Mouse (Mus musculus) liver, embryonic 14.5 days (tissue): ENCODE results near the gene Dis3l2.

Experiments
- CTCF ChIP-seq: IDR thresholded peaks from 2 replicates; pipeline ENCODE4 v1.5.1; 2016; ENCODE audit warnings: antibody characterized with exemption, low read depth, control low read depth
- EP300 ChIP-seq: IDR thresholded peaks from 2 replicates; pipeline ENCODE4 v1.6.1; 2016; ENCODE audit warnings: antibody characterized with exemption, low read depth

DNA sequence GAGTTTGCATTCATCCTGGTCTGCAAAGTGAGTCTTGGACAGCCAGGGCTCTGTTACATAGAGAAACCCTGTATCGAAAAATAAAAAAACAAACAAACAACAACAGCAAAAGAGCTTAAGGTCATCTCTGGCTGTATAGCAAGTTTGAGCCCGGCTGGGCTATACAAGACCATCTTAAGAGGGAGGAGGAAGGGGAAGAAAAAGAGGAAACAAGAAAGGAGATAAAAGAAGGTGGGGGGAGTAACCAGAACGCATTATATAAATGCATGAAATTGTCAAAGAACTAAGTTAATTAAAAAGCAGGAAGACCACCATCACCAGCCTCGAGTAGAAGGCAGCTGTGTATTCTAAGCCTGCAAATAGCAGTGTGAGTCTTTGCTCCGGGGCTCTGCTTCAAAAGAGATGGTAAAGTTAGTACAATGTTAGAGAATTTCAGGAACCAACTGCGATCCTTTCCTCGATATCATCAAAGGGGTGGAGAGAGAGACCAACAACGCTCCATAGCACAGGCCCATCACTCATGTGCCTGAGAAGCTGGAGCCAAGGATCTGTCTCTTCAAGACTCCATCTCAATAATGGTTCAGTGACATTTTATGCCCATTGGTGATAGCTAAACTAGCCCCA lies 355.5 kb downstream of the Dis3l2 start:
- no peak for TF ChIP-seq CTCF
- TF ChIP-seq EP300 = no peak
